10 mouse cellular contexts compared by ENCODE assay signal in genomic region chr12:104426915-104427314, GRCm38 (mm10). TPM values are rescaled to one million over a fixed set of nuclear protein-coding genes. Genes with fewer than 3 reads are reported as not detected.
A peak's percentile ranks its signal among the peaks of the same experiment; 100 is the strongest.
DNase-seq lines count a peak whose midpoint lies in the region; ATAC-seq and TF ChIP-seq lines count a peak whose summit lies in the region.
"Had no signal": no experiment of that assay in that cellular context is flagged by ENCODE, and none has a peak within 500 bp of the region (broad histone marks: within the 10 kb centered on the region; RNA-seq: fewer than 3 reads in every experiment).

No protein-coding gene starts in this region.

- 7% methylated on average over 7 of the region's 7 CpGs for WGBS in hindbrain, embryonic 12.5 days
- 4% methylated on average over 7 of the region's 7 CpGs for WGBS in lung, postnatal 0 days
- WGBS in stomach, postnatal 0 days: 6% methylated on average over 7 of the region's 7 CpGs

- H3K27ac ChIP-seq in hindbrain, embryonic 12.5 days: no peak overlapping the region
- H3K27ac ChIP-seq in lung, postnatal 0 days (ENCODE audit: low read length): no peak overlapping the region
- H3K27ac ChIP-seq in stomach, postnatal 0 days (replicated peaks): no peak overlapping the region
- H3K27ac ChIP-seq: embryonic facial prominence, embryonic 12.5 days; liver, embryonic 13.5 days had no signal

- peak; percentile 60 for DNase-seq in heart, postnatal 4 days
- DNase-seq in heart, postnatal 25 days (ENCODE audit: low spot score): no peak
- DNase-seq in cerebellum, adult 9-10 months: peak; percentile 24
- DNase-seq in lung, postnatal 0 days (ENCODE audit: low spot score): peak; percentile 68
- DNase-seq in stomach, postnatal 0 days (ENCODE audit: low spot score): peak; percentile 66
- DNase-seq: liver, embryonic 13.5 days had no signal

- peaks cover 13% of the 10 kb centered on the region for H3K4me1 ChIP-seq in E14TG2a.4 (replicated peaks; ENCODE audit: low read depth, low read length)
- H3K4me1 ChIP-seq in hindbrain, embryonic 12.5 days: no peaks in the 10 kb centered on the region
- no peaks in the 10 kb centered on the region for H3K4me1 ChIP-seq in lung, postnatal 0 days (ENCODE audit: insufficient read depth, low read depth, low read length)
- no peaks in the 10 kb centered on the region for H3K4me1 ChIP-seq in stomach, postnatal 0 days (replicated peaks; ENCODE audit: control insufficient read depth, insufficient read depth)
- H3K4me1 ChIP-seq: embryonic facial prominence, embryonic 12.5 days; liver, embryonic 13.5 days had no signal

- no peak overlapping the region for H3K9ac ChIP-seq in hindbrain, embryonic 12.5 days
- H3K9ac ChIP-seq in lung, postnatal 0 days (replicated peaks; ENCODE audit: low read depth): no peak overlapping the region
- H3K9ac ChIP-seq in stomach, postnatal 0 days (ENCODE audit: low read length): no peak overlapping the region
- H3K9ac ChIP-seq: embryonic facial prominence, embryonic 12.5 days; liver, embryonic 13.5 days had no signal

- ATAC-seq in hindbrain, embryonic 12.5 days (ENCODE audit: low FRiP score): 0 out of 2 replicates have a peak, but pooled peaks have one; percentile 27
- ATAC-seq in lung, postnatal 0 days: no peak
- ATAC-seq in stomach, postnatal 0 days (ENCODE audit: low FRiP score, low TSS enrichment): 0 out of 2 replicates have a peak, but pooled peaks have one; percentile 52
- no peak for ATAC-seq in activated CD4-positive, CD25-positive, alpha-beta regulatory T cell, adult 4 months

- H3K4me2 ChIP-seq in hindbrain, embryonic 12.5 days (replicated peaks): no peak overlapping the region
- H3K4me2 ChIP-seq in lung, postnatal 0 days (replicated peaks; ENCODE audit: low read depth, low read length): no peak overlapping the region
- H3K4me2 ChIP-seq in stomach, postnatal 0 days (replicated peaks; ENCODE audit: low read depth): no peak overlapping the region
- H3K4me2 ChIP-seq: embryonic facial prominence, embryonic 12.5 days; liver, embryonic 13.5 days had no signal

- no peak overlapping the region for H3K4me3 ChIP-seq in E14TG2a.4 (replicated peaks; ENCODE audit: low read length)
- no peak overlapping the region for H3K4me3 ChIP-seq in hindbrain, embryonic 12.5 days
- H3K4me3 ChIP-seq in lung, postnatal 0 days (ENCODE audit: low read depth, low read length): no peak overlapping the region
- no peak overlapping the region for H3K4me3 ChIP-seq in stomach, postnatal 0 days (ENCODE audit: low read depth, low read length)
- H3K4me3 ChIP-seq: embryonic facial prominence, embryonic 12.5 days; liver, embryonic 13.5 days had no signal

- intact Hi-C loops in heart, postnatal 25 days (cut with DNase I): no loop called here

- peak; percentile 82 for TF ChIP-seq CTCF in E14TG2a.4 (conservative IDR thresholded peaks at IDR 0.05; ENCODE audit: low read length)
- TF ChIP-seq CTCF in lung, postnatal 0 days (IDR thresholded peaks at IDR 0.05): peak; percentile 76
- peak; percentile 86 for TF ChIP-seq CTCF in stomach, postnatal 0 days (IDR thresholded peaks at IDR 0.05; ENCODE audit: low read depth)

- H3K36me3 ChIP-seq in E14TG2a.4 (ENCODE audit: insufficient read depth, low read length): 0 out of 2 replicates have a peak, but pooled peaks cover 5% of the 10 kb centered on the region
- H3K36me3 ChIP-seq in hindbrain, embryonic 12.5 days: no peaks in the 10 kb centered on the region
- H3K36me3 ChIP-seq in lung, postnatal 0 days (ENCODE audit: insufficient read depth, low read length): no peaks in the 10 kb centered on the region
- no peaks in the 10 kb centered on the region for H3K36me3 ChIP-seq in stomach, postnatal 0 days (ENCODE audit: control insufficient read depth, insufficient read depth, low read length)
- H3K36me3 ChIP-seq: embryonic facial prominence, embryonic 12.5 days; liver, embryonic 13.5 days had no signal

- no peaks in the 10 kb centered on the region for H3K27me3 ChIP-seq in E14TG2a.4 (ENCODE audit: insufficient read depth, low read length)
- H3K27me3 ChIP-seq in hindbrain, embryonic 12.5 days: peaks cover 6% of the 10 kb centered on the region; the same call in 1 of the 2 replicates
- H3K27me3 ChIP-seq in lung, postnatal 0 days (replicated peaks; ENCODE audit: insufficient read depth, low read length): no peaks in the 10 kb centered on the region
- no peaks in the 10 kb centered on the region for H3K27me3 ChIP-seq in stomach, postnatal 0 days (ENCODE audit: control insufficient read depth, insufficient read depth, low read length)
- H3K27me3 ChIP-seq: embryonic facial prominence, embryonic 12.5 days; liver, embryonic 13.5 days had no signal

- TF ChIP-seq EP300 in lung, postnatal 0 days (IDR thresholded peaks at IDR 0.05): no peak
- no peak for TF ChIP-seq EP300 in stomach, postnatal 0 days (optimal IDR thresholded peaks at IDR 0.05)

- peaks cover 5% of the 10 kb centered on the region for H3K9me3 ChIP-seq in E14TG2a.4 (ENCODE audit: low read length)
- no peaks in the 10 kb centered on the region for H3K9me3 ChIP-seq in hindbrain, embryonic 12.5 days (replicated peaks)
- H3K9me3 ChIP-seq in lung, postnatal 0 days (ENCODE audit: low read length): no peaks in the 10 kb centered on the region
- no peaks in the 10 kb centered on the region for H3K9me3 ChIP-seq in stomach, postnatal 0 days (ENCODE audit: control insufficient read depth, low read length)
- H3K9me3 ChIP-seq: embryonic facial prominence, embryonic 12.5 days; liver, embryonic 13.5 days had no signal

RNA-seq across cellular contexts. Expression of gene Serpina3n, which starts 20.4 kb away (rescaled TPM):
- under 1 TPM; 0.50 to 0.54 TPM for total RNA-seq in heart, postnatal 4 days (2021)
- 1 to 10 TPM; 4.7 to 4.8 TPM for total RNA-seq in heart, postnatal 25 days (2021)
- polyA plus RNA-seq in hindbrain, embryonic 12.5 days (2016; fragmentation: Nextera tagmentation; extraction: Ambion mirVana): 0.17 and 0.18 TPM in 2 replicates
- 7.9 and 12.1 TPM in 2 replicates for polyA plus RNA-seq in lung, postnatal 0 days (2015; fragmentation: Nextera tagmentation; extraction: Ambion mirVana)
- polyA plus RNA-seq in stomach, postnatal 0 days (2015; fragmentation: Nextera tagmentation; extraction: Ambion mirVana): 0.53 and 1.6 TPM in 2 replicates
- not detected for polyA plus RNA-seq in activated CD4-positive, CD25-positive, alpha-beta regulatory T cell, adult 4 months (2017; shearing (Covaris generic))

RNA-seq across cellular contexts. Expression of gene Gsc, which starts 46.2 kb away (rescaled TPM):
- total RNA-seq in heart, postnatal 4 days (2021): under 1 TPM in 1 of 2 experiments, not detected in 1; 0.20 TPM
- total RNA-seq in heart, postnatal 25 days (2021): under 1 TPM in 1 of 2 experiments, not detected in 1; 0.20 TPM
- polyA plus RNA-seq in hindbrain, embryonic 12.5 days (2016; fragmentation: Nextera tagmentation; extraction: Ambion mirVana): 1.5 and 1.8 TPM in 2 replicates
- polyA plus RNA-seq in lung, postnatal 0 days (2015; fragmentation: Nextera tagmentation; extraction: Ambion mirVana): not detected in 2 replicates
- 0.38 and 0.46 TPM in 2 replicates for polyA plus RNA-seq in stomach, postnatal 0 days (2015; fragmentation: Nextera tagmentation; extraction: Ambion mirVana)
- not detected for polyA plus RNA-seq in activated CD4-positive, CD25-positive, alpha-beta regulatory T cell, adult 4 months (2017; shearing (Covaris generic))

Comparison
In these comparisons a context has a peak if more than half of its experiments do, and no peak if none do; other contexts are left out.
1. ATAC-seq: peak in hindbrain, embryonic 12.5 days (single experiment) and stomach, postnatal 0 days (single experiment); none in lung, postnatal 0 days (single experiment) and activated CD4-positive, CD25-positive, alpha-beta regulatory T cell, adult 4 months (single experiment).
2. Peak in every context shown above with its lines, with median percentiles within 50 percentile points of each other: CTCF ChIP-seq.